In the genomic region with DNA sequence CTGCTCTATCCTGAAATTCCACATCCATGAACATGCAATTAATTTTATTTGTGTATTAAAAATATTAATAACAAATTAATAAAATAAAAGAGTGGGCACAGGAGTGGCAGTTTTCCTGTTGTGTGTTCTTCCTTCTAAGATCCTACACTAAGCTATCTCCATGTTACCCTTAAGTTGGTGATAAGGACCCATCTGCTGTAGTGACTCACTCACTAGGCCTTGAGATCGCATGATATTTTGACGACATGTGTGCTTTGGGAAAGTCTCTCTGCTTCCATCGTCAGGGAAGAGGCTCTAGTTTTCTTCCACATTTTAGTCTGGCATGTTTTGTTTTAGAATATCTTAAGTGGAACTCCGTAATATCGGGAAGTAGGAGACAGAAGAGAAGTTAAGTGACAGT, we compare ENCODE assay signal across 19 mouse cellular contexts.
DNase-seq lines count a peak whose midpoint lies in the region; ATAC-seq and TF ChIP-seq lines count a peak whose summit lies in the region.
"Had no signal": no experiment of that assay in that cellular context is flagged by ENCODE, and none has a peak within 500 bp of the region (broad histone marks: within the 10 kb centered on the region; RNA-seq: fewer than 3 reads in every experiment).

No protein-coding gene starts in this region.

- TF ChIP-seq POLR2A in MEL (IDR thresholded peaks at IDR 0.05; ENCODE audit: control insufficient read depth in 1 of 2, insufficient read depth in 1 of 2, low read depth in 1 of 2, low read length in 2 of 2, poor library complexity in 1 of 2): no peak

- H3K9me3 ChIP-seq in MEL (replicated peaks; ENCODE audit: insufficient read depth, low read length): no peaks in the 10 kb centered on the region
- H3K9me3 ChIP-seq: G1E had no signal

- H3K79me2 ChIP-seq in MEL (ENCODE audit: control insufficient read depth, insufficient read depth, low read length, poor library complexity): no peaks in the 10 kb centered on the region

- no peak for ATAC-seq in megakaryocyte-erythroid progenitor cell, adult 5-6 weeks (replicated peaks; ENCODE audit: low FRiP score, low TSS enrichment, poor library complexity, severe bottlenecking)
- ATAC-seq: activated CD4-positive, CD25-positive, alpha-beta regulatory T cell, adult 4 months; CD4-positive, CD25-positive, alpha-beta regulatory T cell, adult 4 months; Patski had no signal

- H3K27ac ChIP-seq in MEL (ENCODE audit: control insufficient read depth, low read depth, low read length): no peak overlapping the region

- peaks cover 21% of the 10 kb centered on the region in 2 experiments for H3K4me1 ChIP-seq in MEL (ENCODE audit: control insufficient read depth in 1 of 2, insufficient read depth in 2 of 2, low read length in 2 of 2)

- TF ChIP-seq RAD21 in MEL (IDR thresholded peaks at IDR 0.05; ENCODE audit: low read depth, low read length): no peak

- TF ChIP-seq CTCF in MEL (IDR thresholded peaks at IDR 0.05 in 2 of 3, conservative IDR thresholded peaks at IDR 0.05 in 1 of 3; ENCODE audit: control insufficient read depth in 1 of 3, insufficient read depth in 1 of 3, low read depth in 2 of 3, low read length in 3 of 3, poor library complexity in 1 of 3, severe bottlenecking in 1 of 3): no peak

- peak; percentile 52 to 54; a peak in 2 of 4 replicates for TF ChIP-seq EP300 in MEL (IDR thresholded peaks at IDR 0.05; ENCODE audit: low read depth in 1 of 2, low read length in 2 of 2)

- H3K36me3 ChIP-seq in MEL (ENCODE audit: control insufficient read depth in 1 of 2, insufficient read depth in 2 of 2, low read length in 2 of 2): peaks cover 0 to 36% of the 10 kb centered on the region in 2 experiments; a peak in 2 of 4 replicates

- no peak overlapping the region for H3K9ac ChIP-seq in MEL (ENCODE audit: control insufficient read depth, low read depth, low read length, poor library complexity, severe bottlenecking)

- no peaks in the 10 kb centered on the region for H3K27me3 ChIP-seq in MEL (ENCODE audit: control insufficient read depth in 1 of 2, insufficient read depth in 2 of 2, low read length in 2 of 2)
- H3K27me3 ChIP-seq: CH12.LX, Patski had no signal

- H3K4me3 ChIP-seq in MEL (ENCODE audit: control insufficient read depth in 1 of 2, insufficient read depth in 1 of 2, low read depth in 2 of 2, low read length in 2 of 2): no peak overlapping the region

- peak; percentile 16 for DNase-seq in ovary, adult 18-20 months (ENCODE audit: low spot score)
- DNase-seq in ovary, postnatal 10 days (ENCODE audit: low spot score): no peak
- peak; percentile 46 for DNase-seq in MEL (ENCODE audit: low read depth, low spot score)
- DNase-seq: adrenal gland, adult 2 months; adrenal gland, adult 8-10 months; adrenal gland, postnatal 10 days; adrenal gland, postnatal 14 days; adrenal gland, postnatal 25 days; adrenal gland, postnatal 36 days; cerebellum, adult 11 months; cerebellum, adult 11-12 months; cerebellum, adult 18-20 months; cerebellum, adult 2 months had no signal

TF ChIP-seq in MEL, 35 proteins besides CTCF, POLR2A, EP300 and RAD21:
- no peak for TF ChIP-seq MAZ (IDR thresholded peaks at IDR 0.05; ENCODE audit: low read depth, low read length)
- TF ChIP-seq ETS1 (IDR thresholded peaks at IDR 0.05; ENCODE audit: low read depth, low read length): peak; percentile 86
- TF ChIP-seq TCF12 (IDR thresholded peaks at IDR 0.05; ENCODE audit: low read depth, low read length): 0 out of 2 replicates have a peak, but pooled peaks have one; percentile 40
- peak; percentile 76 for TF ChIP-seq GATA1 (IDR thresholded peaks at IDR 0.05; ENCODE audit: low read depth, low read length)
